Mouse (Mus musculus) embryonic facial prominence, embryonic 10.5 days (tissue): ENCODE measurements around the gene Spem1. TPM values are rescaled to one million over a fixed set of nuclear protein-coding genes. Genes with fewer than 3 reads are reported as not detected.
"Not testable (repeated sequence)": the region's sequence is repeated elsewhere in the genome, so short reads cannot be mapped to it uniquely, and the experiment has no call there.

Source experiments
- DNase-seq: peaks from one replicate; pipeline ENCODE4 v3.0.0-alpha.2; 2017; ENCODE audit warnings: low spot score
- H3K27ac ChIP-seq: fragments of 300-500 bp; sonication (generic); replicated peaks from 2 replicates; pipeline ENCODE4 v1.5.1; 2016; ENCODE audit warnings: mild to moderate bottlenecking
- H3K27me3 ChIP-seq: fragments of 300-500 bp; sonication (generic); replicated peaks from 2 replicates; pipeline ENCODE4 v1.6.1; 2016; ENCODE audit warnings: low read depth, mild to moderate bottlenecking; ENCODE audit not compliant: poor library complexity, severe bottlenecking
- H3K36me3 ChIP-seq: fragments of 300-500 bp; sonication (generic); replicated peaks from 2 replicates; pipeline ENCODE4 v1.6.1; 2016; ENCODE audit warnings: mild to moderate bottlenecking, moderate library complexity
- H3K4me1 ChIP-seq: fragments of 300-500 bp; sonication (generic); 2 replicates; pipeline ENCODE4 v1.6.1; 2016
- H3K4me3 ChIP-seq: fragments of 300-500 bp; sonication (generic); 2 replicates; pipeline ENCODE4 v1.5.1; 2016; ENCODE audit warnings: mild to moderate bottlenecking, moderate library complexity
- H3K9me3 ChIP-seq: fragments of 300-500 bp; sonication (generic); 2 replicates; pipeline ENCODE4 v1.6.1; 2016; ENCODE audit warnings: mild to moderate bottlenecking
- WGBS: fragments of 180-500 bp; shearing (Covaris S2); methylation state at CpG from one replicate; pipeline ENCODE4 v1.1.7; 2016; 5-methylcytosine and 5-hydroxymethylcytosine counted together
- polyA plus RNA-seq: library from polyadenylated mRNA; unstranded; fragments of >200 nt; fragmentation: Nextera tagmentation; extraction: Ambion mirVana; gene quantifications from 2 replicates; pipeline ENCODE4 v1.2.1, GENCODE M21; 2016

Spem1 gene
- 0.14 TPM in 1 of 2 replicates, not detected in the other for polyA plus RNA-seq

DNA sequence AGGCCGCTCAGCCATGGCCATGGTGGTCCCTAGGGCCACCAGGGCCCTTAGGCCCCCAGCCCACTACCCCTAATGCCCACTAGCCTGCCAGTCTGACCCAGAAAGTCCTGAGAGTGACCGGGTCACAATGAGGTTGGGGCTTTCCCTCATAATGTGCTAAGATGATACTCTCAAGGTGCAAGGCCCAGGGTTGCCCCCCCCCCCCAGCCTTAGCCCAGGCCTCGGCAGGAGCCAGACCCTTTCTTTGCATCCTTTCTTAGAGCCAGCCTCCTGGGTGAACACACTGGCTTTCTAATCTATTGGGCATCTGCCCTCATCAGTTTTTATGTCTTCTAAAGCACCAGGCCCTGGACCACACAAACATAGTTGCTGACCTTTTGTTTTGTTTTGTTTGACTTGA lies at the start of gene Spem1:
Gene Spem1, minus strand, starts transcription at position 101 of the 400 bp plus-strand sequence.
- 85% methylated on average over 3 of the region's 3 CpGs for WGBS
- peaks cover 13% of the 10 kb centered on the region; the same call in 1 of the 2 replicates for H3K9me3 ChIP-seq
- H3K27me3 ChIP-seq, result no peaks in the 10 kb centered on the region
- DNase-seq, result no peak
- no peak within 1 kb of the TSS for H3K4me3 ChIP-seq
- H3K27ac ChIP-seq, result no peak within 1 kb of the TSS
- peaks cover 32% of the 10 kb centered on the region for H3K36me3 ChIP-seq
- peaks cover 9% of the 10 kb centered on the region; the same call in 1 of the 2 replicates for H3K4me1 ChIP-seq

DNA sequence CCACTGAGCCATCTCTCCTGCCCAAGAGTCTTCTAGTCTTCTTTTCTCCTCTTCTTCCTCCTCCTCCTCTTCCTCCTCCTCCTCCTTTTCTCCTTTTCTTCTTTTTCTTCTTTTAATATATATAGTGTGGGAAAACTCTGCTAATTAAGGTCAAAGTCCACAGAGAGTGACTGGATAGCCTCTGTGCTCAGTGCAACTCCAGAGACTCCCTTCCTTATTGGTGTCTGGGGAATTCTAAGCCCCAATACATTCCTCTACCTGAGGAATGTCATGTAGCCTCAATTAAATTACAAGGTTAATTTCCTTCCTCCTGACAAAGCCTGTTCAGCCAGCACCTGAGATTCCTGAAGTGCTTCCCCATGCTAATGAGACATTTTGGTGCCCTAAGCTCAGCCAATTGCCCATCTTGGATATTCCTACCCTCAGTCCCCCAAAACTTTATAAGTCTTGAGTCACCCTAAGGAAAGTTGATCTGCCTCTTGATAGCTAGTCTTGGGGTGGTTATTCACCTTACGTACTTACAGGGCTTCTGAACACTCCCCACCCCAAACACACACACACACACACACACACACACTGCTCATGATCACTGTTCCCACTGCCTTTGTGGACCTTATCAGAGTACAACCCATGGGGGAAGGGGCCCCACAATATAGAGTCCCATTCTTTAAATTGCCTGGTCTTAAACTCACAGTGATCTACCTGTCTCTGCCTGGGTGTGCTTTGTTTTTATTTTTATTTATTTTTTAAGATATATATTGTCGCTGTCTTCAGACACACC lies 48.5 kb upstream of the Spem1 start:
- H3K27me3 ChIP-seq, result 0 out of 2 replicates have a peak, but pooled peaks cover 2% of the 10 kb centered on the region
- no peak overlapping the region for H3K27ac ChIP-seq
- no peaks in the 10 kb centered on the region for H3K9me3 ChIP-seq
- 85% methylated on average over 2 of the region's 2 CpGs for WGBS
- 0 out of 2 replicates have a peak, but pooled peaks cover 3% of the 10 kb centered on the region for H3K4me1 ChIP-seq
- no peak for DNase-seq
- H3K36me3 ChIP-seq, result no peaks in the 10 kb centered on the region
- no peak overlapping the region for H3K4me3 ChIP-seq

DNA sequence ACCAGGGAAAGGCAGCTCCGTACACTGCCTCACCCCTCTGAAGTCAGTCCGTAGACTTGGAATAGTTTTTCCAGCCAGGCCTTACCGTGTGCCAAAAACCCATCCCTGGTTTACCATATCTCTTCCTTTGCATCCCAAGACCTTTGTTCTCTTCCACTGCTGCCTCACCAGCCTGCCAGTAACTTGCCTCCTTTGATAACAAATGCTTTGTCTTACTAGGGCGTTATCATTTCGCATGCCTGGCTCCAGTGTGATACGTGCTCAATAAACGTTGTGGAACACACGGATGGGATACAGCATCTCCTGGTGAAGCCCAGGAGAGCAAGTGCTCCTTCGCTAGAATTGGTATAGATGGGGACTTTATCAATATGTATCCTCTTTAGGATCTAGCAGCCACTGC lies 45.4 kb upstream of the Spem1 start:
- WGBS, result 72% methylated on average over 9 of the region's 9 CpGs
- H3K4me1 ChIP-seq, result 0 out of 2 replicates have a peak, but pooled peaks cover 3% of the 10 kb centered on the region
- H3K27ac ChIP-seq, result no peak overlapping the region
- no peaks in the 10 kb centered on the region for H3K9me3 ChIP-seq
- H3K36me3 ChIP-seq, result no peaks in the 10 kb centered on the region
- no peak for DNase-seq
- H3K4me3 ChIP-seq, result no peak overlapping the region
- H3K27me3 ChIP-seq, result 0 out of 2 replicates have a peak, but pooled peaks cover 2% of the 10 kb centered on the region

GRCm38 (mm10) chr11:69865561-69865960 lies 43.6 kb upstream of the Spem1 start:
- H3K4me3 ChIP-seq, result no peak overlapping the region
- no peaks in the 10 kb centered on the region for H3K36me3 ChIP-seq
- no peaks in the 10 kb centered on the region for H3K9me3 ChIP-seq
- WGBS, result 82% methylated on average over 9 of the region's 9 CpGs
- H3K4me1 ChIP-seq, result 0 out of 2 replicates have a peak, but pooled peaks cover 3% of the 10 kb centered on the region
- DNase-seq, result no peak
- no peaks in the 10 kb centered on the region for H3K27me3 ChIP-seq
- no peak overlapping the region for H3K27ac ChIP-seq

GRCm38 (mm10) chr11:69864138-69864860 lies 42.3 kb upstream of the Spem1 start:
- H3K27ac ChIP-seq, result no peak overlapping the region
- WGBS, result 62% methylated on average over 8 of the region's 8 CpGs
- peaks cover 6% of the 10 kb centered on the region for H3K27me3 ChIP-seq
- H3K4me1 ChIP-seq, result 0 out of 2 replicates have a peak, but pooled peaks cover 3% of the 10 kb centered on the region
- H3K4me3 ChIP-seq, result no peak overlapping the region
- no peaks in the 10 kb centered on the region for H3K36me3 ChIP-seq
- no peaks in the 10 kb centered on the region for H3K9me3 ChIP-seq
- no peak for DNase-seq

DNA sequence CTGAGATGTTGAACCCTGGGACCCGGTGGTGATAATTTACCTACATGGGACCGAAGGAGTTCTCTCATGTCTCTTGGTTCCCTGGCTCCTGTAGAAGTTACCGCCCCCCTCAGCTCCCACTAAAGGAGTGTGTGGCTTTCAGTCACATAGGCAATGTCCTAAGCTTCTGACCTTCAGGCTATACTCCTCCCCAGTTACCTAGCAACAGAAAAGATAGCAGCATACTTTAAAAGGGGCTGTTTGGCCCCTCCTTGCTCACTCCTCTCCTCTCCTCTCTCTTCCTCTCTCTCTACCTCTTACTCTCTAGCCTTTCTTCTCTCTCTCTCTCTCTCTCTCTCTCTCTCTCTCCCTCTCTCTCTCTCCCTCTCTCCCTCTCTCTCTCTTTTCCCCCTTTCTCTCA lies 41.7 kb upstream of the Spem1 start:
- peaks cover 12% of the 10 kb centered on the region for H3K27me3 ChIP-seq
- not testable (repeated sequence) for H3K36me3 ChIP-seq, H3K4me3 ChIP-seq, DNase-seq, H3K9me3 ChIP-seq, H3K4me1 ChIP-seq, H3K27ac ChIP-seq
- WGBS, result 86% methylated on average over 3 of the region's 3 CpGs

DNA sequence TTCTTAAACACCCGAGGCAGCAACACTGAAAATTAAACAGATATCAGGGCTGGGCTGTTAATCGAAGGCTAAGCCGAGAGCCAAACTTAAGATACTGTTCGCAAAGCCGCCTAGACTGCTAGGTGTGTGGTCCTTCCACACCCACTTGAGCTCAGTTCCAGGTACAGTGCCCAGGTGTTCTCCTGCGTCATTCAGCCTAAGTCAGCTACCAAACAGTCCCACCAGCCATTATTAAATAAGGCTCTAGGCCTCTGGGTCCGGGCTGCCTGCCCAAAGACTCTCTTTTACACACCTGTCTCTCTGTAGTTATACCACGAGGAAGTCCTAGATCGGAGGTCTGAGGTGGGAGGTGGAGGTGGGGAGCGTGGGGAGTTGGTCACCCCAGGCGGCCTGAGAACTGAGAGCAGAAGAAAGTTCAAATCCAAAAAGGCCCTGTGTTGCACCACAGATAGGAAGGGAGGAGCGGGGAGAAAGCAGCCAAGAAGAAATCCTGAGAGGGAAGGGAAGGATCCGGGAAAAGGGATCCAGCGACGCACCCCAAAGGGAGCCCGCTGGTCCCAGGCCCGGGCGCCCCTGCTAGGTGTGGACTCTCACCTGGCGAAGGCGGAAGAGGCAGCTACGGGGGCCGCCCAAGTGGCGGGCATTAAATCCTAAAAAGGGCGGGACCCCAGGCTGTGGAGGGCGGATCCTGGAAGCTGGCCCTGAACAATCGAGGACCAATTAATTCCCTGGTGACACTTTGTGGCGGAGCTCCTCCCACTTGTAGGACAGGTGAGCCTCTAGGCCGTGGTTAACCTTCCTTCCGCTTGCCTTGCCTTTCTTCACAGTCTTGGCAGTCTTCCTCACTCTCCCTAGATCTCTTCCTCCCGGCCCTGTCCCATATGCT lies 36.4 kb upstream of the Spem1 start, which contains the start of gene Tnk1:
Gene Tnk1, minus strand, starts transcription at position 618 of the 886 bp plus-strand sequence.
- 18% methylated on average over 30 of the region's 30 CpGs for WGBS
- Histone ChIP-seq H3K27ac (peak within 1 kb of the TSS; percentile 20; the same call in 1 of the 2 replicates), H3K9me3 (no peaks in the 10 kb centered on the region), H3K27me3 (peaks cover 41% of the 10 kb centered on the region), H3K4me1 (peaks cover 17% of the 10 kb centered on the region), H3K36me3 (no peaks in the 10 kb centered on the region), H3K4me3 (peak within 1 kb of the TSS; percentile 41)
- DNase-seq, result peak; percentile 34

- peaks cover 29% of the 10 kb centered on the region for H3K36me3 ChIP-seq
- H3K27me3 ChIP-seq, result peaks cover 41% of the 10 kb centered on the region
- DNase-seq, result peak; percentile 77
- H3K4me3 ChIP-seq, result peak overlapping the region; percentile 13
- peaks cover 27% of the 10 kb centered on the region for H3K4me1 ChIP-seq
- WGBS, result 23% methylated on average over 16 of the region's 16 CpGs
- H3K27ac ChIP-seq, result 0 out of 2 replicates have a peak overlapping the region, but pooled peaks have one; percentile 11
- H3K9me3 ChIP-seq, result no peaks in the 10 kb centered on the region
Observed at GRCm38 (mm10) chr11:69855347-69855746, 33.4 kb upstream of the Spem1 start.

- H3K9me3 ChIP-seq, result no peaks in the 10 kb centered on the region
- no peak overlapping the region for H3K4me3 ChIP-seq
- WGBS, result 86% methylated on average over 10 of the region's 10 CpGs
- H3K36me3 ChIP-seq, result peaks cover 35% of the 10 kb centered on the region
- peaks cover 27% of the 10 kb centered on the region for H3K4me1 ChIP-seq
- H3K27ac ChIP-seq, result peak overlapping the region; percentile 52; the same call in 1 of the 2 replicates
- DNase-seq, result no peak
- H3K27me3 ChIP-seq, result peaks cover 39% of the 10 kb centered on the region
Observed at GRCm38 (mm10) chr11:69854680-69855079, 32.7 kb upstream of the Spem1 start.

GRCm38 (mm10) chr11:69853994-69854393 lies 32.0 kb upstream of the Spem1 start:
- DNase-seq, result no peak
- Histone ChIP-seq H3K4me3 (0 out of 2 replicates have a peak overlapping the region, but pooled peaks have one; percentile 14), H3K27ac (0 out of 2 replicates have a peak overlapping the region, but pooled peaks have one; percentile 41), H3K4me1 (peaks cover 27% of the 10 kb centered on the region), H3K36me3 (peaks cover 42% of the 10 kb centered on the region), H3K27me3 (peaks cover 32% of the 10 kb centered on the region), H3K9me3 (no peaks in the 10 kb centered on the region)
- WGBS, result 77% methylated on average over 7 of the region's 7 CpGs

DNA sequence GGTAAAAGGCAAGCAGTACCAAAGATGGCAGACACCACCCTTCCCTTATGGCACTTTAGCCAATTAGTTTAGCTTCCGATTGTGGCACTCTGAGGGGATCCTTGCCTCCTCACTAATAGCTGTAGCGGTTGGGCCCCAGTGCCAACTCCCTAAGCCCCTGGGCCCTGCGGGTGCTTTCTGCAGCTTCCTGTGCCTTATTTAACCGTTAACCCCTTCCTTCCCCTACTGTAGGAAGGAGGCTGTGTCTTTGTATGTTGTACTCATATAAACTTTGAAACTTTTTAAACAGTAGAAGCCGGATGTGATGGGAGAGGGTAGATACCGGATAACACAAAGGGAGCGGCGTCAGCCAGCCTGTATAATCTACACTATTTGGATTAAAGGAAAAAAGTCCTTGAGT lies 28.8 kb upstream of the Spem1 start:
- H3K36me3 ChIP-seq, result peaks cover 57% of the 10 kb centered on the region
- peaks cover 47% of the 10 kb centered on the region for H3K4me1 ChIP-seq
- H3K4me3 ChIP-seq, result no peak overlapping the region
- H3K9me3 ChIP-seq, result no peaks in the 10 kb centered on the region
- no peak overlapping the region for H3K27ac ChIP-seq
- WGBS, result 79% methylated on average over 8 of the region's 8 CpGs
- DNase-seq, result no peak
- H3K27me3 ChIP-seq, result 0 out of 2 replicates have a peak, but pooled peaks cover under 1% of the 10 kb centered on the region
